Mouse (Mus musculus): ENCODE data around the gene Wbp2nl. TPM values are rescaled to one million over a fixed set of nuclear protein-coding genes. Genes with fewer than 3 reads are reported as not detected.

Wbp2nl gene
- total and polyA plus RNA-seq, 3 experiments, result 0.11 TPM; not detected in 2

GRCm38 (mm10) chr15:82342543-82342935 lies 43.8 kb downstream of the Wbp2nl start:
- DNase-seq (ENCODE audit: low spot score) (no peak), ATAC-seq (ENCODE audit: extremely low read depth, insufficient number of reproducible peaks, low FRiP score, poor library complexity, severe bottlenecking) (no peak)
- Histone ChIP-seq H3K4me1 (ENCODE audit: insufficient read depth, low read depth, low read length) (peaks cover 72% of the 10 kb centered on the region), H3K27me3 (ENCODE audit: insufficient read depth, low read length) (no peaks in the 10 kb centered on the region), H3K36me3 (replicated peaks) (peaks cover 41% of the 10 kb centered on the region), H3K9me3 (replicated peaks) (no peaks in the 10 kb centered on the region), H3K4me3 (ENCODE audit: low read depth, low read length) (peak overlapping the region; percentile 78)
- no peak for TF ChIP-seq GATA2 (IDR thresholded peaks at IDR 0.05; ENCODE audit: borderline replicate concordance, low read depth, low read length)
- no peak; the same call in 1 of the 2 replicates for TF ChIP-seq POLR2AphosphoS5 (IDR thresholded peaks at IDR 0.05; ENCODE audit: insufficient replicate concordance, low read depth, low read length)
- no peak for TF ChIP-seq GATA1 (IDR thresholded peaks at IDR 0.05; ENCODE audit: borderline replicate concordance, low read length)
- TF ChIP-seq TAL1 (conservative IDR thresholded peaks at IDR 0.05; ENCODE audit: low read depth, low read length), result no peak
- TF ChIP-seq CTCF (IDR thresholded peaks at IDR 0.05; ENCODE audit: low read depth, low read length), result no peak

- Histone ChIP-seq H3K9me3 (replicated peaks) (no peaks in the 10 kb centered on the region), H3K36me3 (replicated peaks) (peaks cover 49% of the 10 kb centered on the region), H3K4me3 (ENCODE audit: low read depth, low read length) (peak overlapping the region; percentile 67; the same call in 1 of the 2 replicates), H3K4me1 (ENCODE audit: insufficient read depth, low read depth, low read length) (peaks cover 74% of the 10 kb centered on the region), H3K27me3 (ENCODE audit: insufficient read depth, low read length) (no peaks in the 10 kb centered on the region)
- DNase-seq (ENCODE audit: low spot score), result no peak
- no peak for ATAC-seq (ENCODE audit: extremely low read depth, insufficient number of reproducible peaks, low FRiP score, poor library complexity, severe bottlenecking)
- TF ChIP-seq GATA1 (IDR thresholded peaks at IDR 0.05; ENCODE audit: borderline replicate concordance, low read length) (no peak), POLR2AphosphoS5 (IDR thresholded peaks at IDR 0.05; ENCODE audit: insufficient replicate concordance, low read depth, low read length) (no peak), GATA2 (IDR thresholded peaks at IDR 0.05; ENCODE audit: borderline replicate concordance, low read depth, low read length) (no peak), TAL1 (conservative IDR thresholded peaks at IDR 0.05; ENCODE audit: low read depth, low read length) (no peak), CTCF (IDR thresholded peaks at IDR 0.05; ENCODE audit: low read depth, low read length) (no peak)
Measured at GRCm38 (mm10) chr15:82343368-82344287, 44.9 kb downstream of the Wbp2nl start.

DNA sequence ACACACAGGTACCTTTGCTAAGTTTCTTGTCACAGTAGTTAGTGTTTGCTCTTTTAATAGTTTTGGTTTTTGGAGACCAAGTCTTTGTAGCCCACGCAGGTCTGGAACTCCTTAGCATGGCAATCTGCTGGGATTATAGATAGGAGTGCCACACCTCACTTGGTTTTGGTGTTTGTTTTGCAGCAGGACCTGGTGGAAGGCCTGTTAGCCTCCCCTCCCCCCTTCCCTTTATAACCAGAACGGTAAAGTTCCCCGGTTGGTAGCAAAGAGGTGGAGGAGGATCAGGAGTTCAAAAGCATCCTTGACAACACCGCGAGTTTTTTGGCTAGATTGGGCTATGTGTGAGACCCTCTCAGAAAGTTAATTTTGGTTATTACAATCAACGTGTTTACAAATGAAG lies 46.2 kb downstream of the Wbp2nl start:
- H3K9me3 ChIP-seq (replicated peaks), result no peaks in the 10 kb centered on the region
- DNase-seq (ENCODE audit: low spot score), result no peak
- H3K27me3 ChIP-seq (ENCODE audit: insufficient read depth, low read length), result no peaks in the 10 kb centered on the region
- H3K36me3 ChIP-seq (replicated peaks), result peaks cover 63% of the 10 kb centered on the region
- H3K4me1 ChIP-seq (ENCODE audit: insufficient read depth, low read depth, low read length), result peaks cover 76% of the 10 kb centered on the region
- TF ChIP-seq POLR2AphosphoS5 (IDR thresholded peaks at IDR 0.05; ENCODE audit: insufficient replicate concordance, low read depth, low read length) (no peak), GATA2 (IDR thresholded peaks at IDR 0.05; ENCODE audit: borderline replicate concordance, low read depth, low read length) (no peak), GATA1 (IDR thresholded peaks at IDR 0.05; ENCODE audit: borderline replicate concordance, low read length) (no peak), TAL1 (conservative IDR thresholded peaks at IDR 0.05; ENCODE audit: low read depth, low read length) (no peak), CTCF (IDR thresholded peaks at IDR 0.05; ENCODE audit: low read depth, low read length) (no peak)
- peak overlapping the region; percentile 20; the same call in 1 of the 2 replicates for H3K4me3 ChIP-seq (ENCODE audit: low read depth, low read length)
- no peak for ATAC-seq (ENCODE audit: extremely low read depth, insufficient number of reproducible peaks, low FRiP score, poor library complexity, severe bottlenecking)

GRCm38 (mm10) chr15:82345820-82346470 lies 47.2 kb downstream of the Wbp2nl start:
- ATAC-seq (ENCODE audit: extremely low read depth, insufficient number of reproducible peaks, low FRiP score, poor library complexity, severe bottlenecking) (peak; percentile 69), DNase-seq (ENCODE audit: low spot score) (peak; percentile 95)
- TF ChIP-seq GATA2 (IDR thresholded peaks at IDR 0.05; ENCODE audit: borderline replicate concordance, low read depth, low read length) (no peak), POLR2AphosphoS5 (IDR thresholded peaks at IDR 0.05; ENCODE audit: insufficient replicate concordance, low read depth, low read length) (no peak; the same call in 1 of the 2 replicates), CTCF (IDR thresholded peaks at IDR 0.05; ENCODE audit: low read depth, low read length) (no peak), TAL1 (conservative IDR thresholded peaks at IDR 0.05; ENCODE audit: low read depth, low read length) (no peak)
- no peaks in the 10 kb centered on the region for H3K27me3 ChIP-seq (ENCODE audit: insufficient read depth, low read length)
- H3K9me3 ChIP-seq (replicated peaks), result no peaks in the 10 kb centered on the region
- H3K36me3 ChIP-seq (replicated peaks), result peaks cover 72% of the 10 kb centered on the region
- H3K4me1 ChIP-seq (ENCODE audit: insufficient read depth, low read depth, low read length), result peaks cover 76% of the 10 kb centered on the region
- peak overlapping the region; percentile 86 for H3K4me3 ChIP-seq (ENCODE audit: low read depth, low read length)

DNA sequence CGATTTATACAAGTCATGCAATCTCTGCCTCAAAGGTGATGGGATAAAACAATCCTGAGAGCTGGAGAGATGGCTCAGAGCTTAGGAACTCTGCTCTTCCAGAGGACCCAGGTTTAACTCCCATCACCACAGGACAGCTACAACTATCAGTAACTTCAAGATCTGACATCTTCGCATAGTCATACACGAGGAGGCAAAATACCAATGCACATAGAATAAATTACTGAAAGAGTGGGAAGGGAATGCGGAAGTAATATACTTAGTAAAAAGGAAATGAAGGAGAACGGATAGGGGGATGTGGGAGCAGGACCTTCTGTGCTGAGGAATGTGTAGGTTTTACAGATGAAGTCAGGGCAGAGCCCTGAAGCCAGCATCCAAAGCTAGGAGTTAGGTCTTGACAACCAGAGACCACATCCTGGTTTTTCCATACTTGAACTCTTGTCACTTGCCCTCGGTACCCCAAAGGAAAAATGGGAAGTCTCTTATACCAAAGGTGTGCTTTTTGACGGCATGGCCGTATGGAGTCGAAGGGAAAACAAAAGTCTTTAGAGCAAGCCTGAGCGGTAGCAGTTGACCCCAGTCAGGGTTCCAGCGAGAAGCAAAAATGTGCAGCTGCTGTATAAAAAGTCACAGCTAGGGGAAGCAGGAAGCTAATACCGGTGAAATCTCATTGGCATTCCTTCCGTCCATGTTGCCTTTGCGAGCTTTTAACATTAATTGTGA lies 48.0 kb downstream of the Wbp2nl start:
- TF ChIP-seq GATA1 (IDR thresholded peaks at IDR 0.05; ENCODE audit: borderline replicate concordance, low read length), result no peak
- TF ChIP-seq GATA2 (IDR thresholded peaks at IDR 0.05; ENCODE audit: borderline replicate concordance, low read depth, low read length), result no peak
- no peak for TF ChIP-seq CTCF (IDR thresholded peaks at IDR 0.05; ENCODE audit: low read depth, low read length)
- no peak for TF ChIP-seq TAL1 (conservative IDR thresholded peaks at IDR 0.05; ENCODE audit: low read depth, low read length)
- no peak; the same call in 1 of the 2 replicates for TF ChIP-seq POLR2AphosphoS5 (IDR thresholded peaks at IDR 0.05; ENCODE audit: insufficient replicate concordance, low read depth, low read length)
- Histone ChIP-seq H3K27me3 (ENCODE audit: insufficient read depth, low read length) (no peaks in the 10 kb centered on the region), H3K36me3 (replicated peaks) (peaks cover 79% of the 10 kb centered on the region), H3K9me3 (replicated peaks) (no peaks in the 10 kb centered on the region), H3K4me3 (ENCODE audit: low read depth, low read length) (peak overlapping the region; percentile 86), H3K4me1 (ENCODE audit: insufficient read depth, low read depth, low read length) (peaks cover 82% of the 10 kb centered on the region)
- ATAC-seq (ENCODE audit: extremely low read depth, insufficient number of reproducible peaks, low FRiP score, poor library complexity, severe bottlenecking) (no peak), DNase-seq (ENCODE audit: low spot score) (no peak)

Measured in G1E (cell line).